Mouse (Mus musculus) forelimb bud, embryonic 11.5 days (tissue): ENCODE results near the gene Dnah1.

ENCODE experiments used
- DNase-seq: peaks from one replicate; pipeline ENCODE4 v3.0.0-alpha.2; 2012; ENCODE audit warnings: low read depth, low spot score

The Dnah1 gene

DNA sequence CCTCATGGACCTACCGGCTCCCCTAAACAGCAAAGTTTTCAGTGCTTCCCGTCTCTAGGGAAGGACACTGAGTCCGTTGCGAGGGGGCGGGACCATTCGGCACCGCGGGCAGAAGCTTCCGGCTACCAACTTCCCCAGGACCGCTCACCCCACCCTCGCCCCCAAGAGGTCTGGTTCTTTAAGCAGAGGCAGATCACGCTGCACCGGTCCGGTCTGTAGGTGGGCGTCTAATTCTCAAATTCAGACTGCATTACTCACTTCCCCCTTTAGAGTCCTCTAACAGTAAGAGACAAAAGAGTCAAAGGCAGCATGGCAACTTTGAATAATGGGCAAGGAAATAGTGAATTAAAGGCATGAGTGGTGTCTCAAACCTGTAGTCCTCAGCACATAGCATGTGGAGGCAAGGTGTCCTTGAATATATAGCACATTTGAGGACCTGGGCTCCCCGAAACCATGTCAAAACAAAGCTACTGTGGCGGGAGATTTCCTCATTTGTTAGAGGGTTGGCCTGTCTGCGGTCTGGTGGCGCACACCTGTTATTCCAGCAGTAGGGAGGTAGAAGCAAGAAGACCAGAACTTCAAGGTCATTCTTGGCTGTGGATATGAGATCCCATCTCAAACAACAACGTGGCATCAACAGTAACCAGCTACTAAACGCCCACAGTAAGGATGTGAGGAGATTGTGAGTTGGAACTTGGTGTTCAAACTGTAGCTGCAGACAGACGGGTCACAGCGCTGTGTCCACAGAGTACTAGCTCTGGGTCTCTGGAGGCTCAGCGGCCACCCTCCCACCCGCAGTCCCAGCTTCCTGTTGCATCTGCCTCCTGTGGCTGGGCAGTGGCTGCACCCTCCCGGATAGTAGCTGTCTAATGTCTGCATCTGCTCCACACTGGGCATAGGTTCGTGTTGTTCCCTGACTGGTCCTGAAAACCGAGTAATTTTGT lies at the start of gene Dnah1:
Gene Dnah1, minus strand, starts transcription at position 48 of the 944 bp plus-strand sequence.
- DNase-seq, result peak; percentile 31

DNA sequence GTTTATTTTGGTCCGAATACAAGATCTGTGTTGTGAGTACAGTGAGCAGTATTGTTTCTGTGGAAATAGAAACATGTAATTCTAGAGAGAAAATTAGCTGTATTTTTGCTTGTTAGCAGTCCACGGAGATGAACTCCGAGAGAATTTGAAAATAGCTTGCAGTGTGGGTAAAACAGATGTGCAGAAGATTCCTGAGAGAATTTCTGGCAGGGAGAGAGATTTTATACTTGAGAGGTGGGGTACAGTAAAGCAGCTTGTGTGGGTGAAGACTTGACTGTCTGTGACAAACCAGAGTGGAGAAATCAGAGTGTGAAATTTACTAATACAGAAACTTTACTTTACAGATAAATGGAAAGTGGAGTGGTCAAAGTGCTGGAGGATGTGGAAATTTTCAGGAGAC lies 45.7 kb upstream of the Dnah1 start:
- DNase-seq, result no peak

DNA sequence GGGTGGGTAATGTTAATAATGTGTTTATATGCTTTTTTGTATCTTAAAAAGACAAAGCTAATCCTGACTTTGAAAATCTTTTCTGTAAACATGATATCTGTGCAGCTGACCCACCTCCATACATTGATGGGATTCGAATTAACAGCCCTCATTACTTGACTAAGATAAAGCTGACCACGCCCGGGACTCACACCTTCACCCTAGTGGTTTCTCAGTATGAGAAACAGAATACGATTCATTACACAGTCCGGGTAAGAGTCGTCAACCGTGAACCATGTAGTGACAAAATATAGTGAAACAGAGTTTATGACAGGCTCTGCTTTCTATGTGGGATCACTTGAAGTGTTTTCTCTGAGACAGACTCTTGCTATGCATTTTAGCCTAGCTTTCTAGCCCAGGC lies 44.3 kb upstream of the Dnah1 start:
- DNase-seq, result no peak

DNA sequence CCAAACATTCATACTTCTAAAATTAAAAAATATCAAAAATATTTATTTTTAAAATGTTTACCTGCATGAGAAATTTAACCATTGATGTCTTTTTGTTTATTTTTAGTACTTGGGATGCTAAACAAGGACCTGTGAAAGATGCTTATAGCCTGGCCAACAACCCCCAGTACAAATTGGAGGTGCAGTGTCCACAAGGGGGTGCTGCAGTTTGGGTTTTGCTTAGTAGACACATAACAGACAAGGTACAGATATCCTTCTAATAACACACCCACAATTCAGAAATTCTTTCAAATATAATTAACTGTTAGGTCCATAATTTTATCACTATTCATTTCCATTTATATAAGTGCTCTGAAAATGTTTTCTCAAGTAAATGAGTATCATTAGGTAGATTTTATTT lies 41.7 kb upstream of the Dnah1 start:
- DNase-seq, result peak; percentile 46

DNA sequence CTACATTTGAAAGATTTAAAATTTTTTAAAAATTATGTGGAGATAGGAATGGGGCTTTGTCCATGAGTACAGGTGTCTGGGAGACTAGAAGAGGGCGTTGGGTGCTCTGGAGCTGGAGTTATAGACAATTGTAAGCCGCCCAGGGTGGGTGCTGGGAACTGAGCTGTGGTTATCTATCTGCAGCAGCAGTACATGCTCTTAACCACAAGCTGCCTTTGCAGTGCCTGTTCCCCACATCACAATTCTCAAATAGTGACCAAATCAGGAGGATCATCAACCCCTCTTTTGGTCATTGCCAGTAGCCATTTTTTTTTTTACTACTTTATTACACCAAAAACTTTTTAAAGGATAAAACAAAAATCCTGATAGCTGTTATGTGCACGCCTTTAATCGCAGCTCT lies 40.9 kb upstream of the Dnah1 start:
- DNase-seq, result no peak

DNA sequence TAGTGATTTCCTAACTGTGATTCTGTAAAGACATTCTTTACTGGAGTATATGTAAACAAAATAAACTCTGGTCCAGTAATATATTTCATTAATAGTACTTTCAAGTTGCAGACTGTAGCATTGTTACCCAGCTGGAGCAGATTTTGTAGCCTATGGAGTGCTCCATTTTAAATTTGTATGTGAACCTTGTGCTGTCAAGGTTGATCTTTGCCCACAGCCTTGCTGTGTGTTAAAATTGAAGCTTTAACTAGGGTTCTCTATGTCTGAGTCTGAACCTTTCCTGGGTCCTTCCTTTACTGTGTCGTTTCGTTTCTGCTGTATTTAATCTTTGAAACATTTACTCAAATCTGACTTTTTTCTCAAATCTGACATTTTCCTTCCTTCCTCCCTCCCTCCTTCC lies 38.5 kb upstream of the Dnah1 start:
- DNase-seq, result no peak

DNA sequence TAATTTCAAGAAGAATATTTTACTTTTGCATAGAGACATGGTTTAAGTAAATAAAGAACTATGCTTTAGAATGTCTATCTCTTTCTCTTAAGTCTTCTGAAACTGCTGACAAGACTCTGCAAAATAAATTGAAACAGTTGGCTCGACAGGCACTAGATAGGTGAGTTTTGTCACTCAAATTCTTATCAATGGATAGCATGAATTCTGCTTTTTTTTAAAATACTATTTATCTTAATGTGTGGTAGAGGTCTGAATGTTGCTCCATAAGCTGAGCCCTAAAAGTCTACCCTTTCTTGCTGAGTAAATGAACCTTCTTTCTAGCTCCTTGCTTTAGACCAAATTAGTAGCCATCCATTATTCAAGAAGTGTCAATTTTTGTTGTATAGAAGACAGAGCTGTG lies 21.7 kb upstream of the Dnah1 start:
- DNase-seq, result no peak

DNA sequence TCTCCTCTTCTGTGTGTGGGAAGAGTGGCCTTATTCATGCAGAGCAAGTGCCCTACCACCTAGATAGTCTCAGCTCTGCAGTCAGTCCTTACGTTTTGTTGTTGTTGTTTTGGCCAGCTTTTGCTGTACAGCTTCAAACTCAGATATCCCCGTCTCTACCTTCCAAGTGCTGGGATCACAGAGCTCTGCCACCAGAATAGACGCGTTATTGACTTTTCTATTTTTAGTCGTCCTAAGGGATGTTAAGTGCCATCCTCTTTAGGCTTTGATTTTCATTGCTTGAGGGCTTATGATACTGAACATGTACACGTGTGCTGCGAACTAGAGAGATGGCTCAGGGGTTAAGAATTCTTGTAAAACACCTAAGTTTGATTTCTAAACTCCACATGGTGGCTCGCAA lies 19.5 kb upstream of the Dnah1 start:
- no peak for DNase-seq

DNA sequence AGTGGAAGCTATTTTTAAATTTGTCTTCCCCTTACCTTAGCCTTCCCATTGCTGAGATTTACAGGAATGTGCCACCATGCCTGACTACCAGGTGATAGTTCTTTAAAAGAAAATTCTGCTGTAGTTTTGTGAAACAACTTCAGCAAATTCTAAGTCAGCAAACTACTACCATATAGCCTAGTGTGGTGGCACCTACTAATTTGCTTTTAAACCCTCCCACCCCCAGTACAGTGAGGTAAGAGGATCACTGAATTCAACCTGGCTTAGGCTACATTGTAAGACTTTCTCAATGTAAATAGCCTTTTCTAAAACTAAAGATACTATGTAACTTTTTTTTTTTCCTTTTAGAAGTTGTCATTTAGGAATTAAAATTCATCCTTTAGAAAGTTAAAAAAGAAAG lies 14.3 kb upstream of the Dnah1 start:
- no peak for DNase-seq

DNA sequence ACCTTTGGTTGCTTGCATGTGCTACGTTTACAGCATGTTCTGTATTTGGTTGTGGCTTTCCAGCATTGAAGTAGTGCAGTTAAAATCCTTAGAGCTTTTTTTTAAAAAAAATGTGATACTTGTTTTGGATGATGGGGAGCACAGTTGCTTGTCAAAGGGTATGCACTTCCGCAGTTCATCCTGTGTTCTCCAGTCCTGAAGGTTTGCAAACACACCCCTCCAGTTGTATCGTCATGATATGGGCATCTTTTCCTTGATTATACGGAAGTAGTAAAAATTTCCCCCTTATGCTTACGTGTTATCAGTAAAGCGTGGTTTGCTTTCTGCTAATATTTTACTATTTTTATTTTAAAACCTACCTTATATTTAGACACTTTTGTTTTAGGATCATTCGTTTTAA lies 13.7 kb upstream of the Dnah1 start:
- DNase-seq, result no peak

DNA sequence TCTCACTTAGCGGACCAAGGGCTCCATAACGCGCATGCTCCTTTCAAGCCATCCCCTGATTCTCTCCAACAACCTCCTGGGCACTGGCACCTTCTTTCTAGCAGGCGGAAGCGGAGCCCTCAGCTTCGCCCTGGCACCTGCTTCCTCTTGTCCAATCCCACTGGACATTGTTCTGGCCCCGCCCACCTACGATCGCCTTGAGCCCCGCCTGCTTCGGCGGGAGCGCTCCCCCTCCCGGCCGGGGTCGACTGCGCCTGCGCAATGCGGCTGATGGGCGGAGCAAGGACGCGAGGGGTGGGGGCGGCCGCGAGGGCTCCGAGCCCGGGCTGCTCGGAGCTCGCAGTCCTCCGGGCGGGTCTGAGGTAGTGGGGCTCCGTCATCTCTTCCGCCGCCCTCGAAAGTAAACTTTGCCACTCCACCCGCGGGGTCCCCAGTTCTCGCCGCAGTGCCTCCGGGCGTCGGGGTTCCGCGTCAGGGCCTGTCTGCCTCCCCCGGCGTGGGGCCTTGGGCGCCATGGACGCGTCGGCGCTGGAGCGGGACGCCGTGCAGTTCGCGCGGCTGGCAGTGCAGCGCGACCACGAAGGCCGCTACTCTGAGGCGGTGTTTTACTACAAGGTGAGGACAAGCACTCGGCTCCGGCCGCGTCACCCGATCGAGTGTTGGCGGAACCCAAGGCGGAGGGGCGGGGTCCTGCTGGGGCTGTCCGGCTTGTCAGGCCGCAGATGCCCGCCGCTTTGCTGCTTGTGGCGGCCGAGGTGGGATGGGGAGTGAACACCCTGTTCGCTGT lies 12.9 kb upstream of the Dnah1 start, which contains the start of gene Capn7:
Gene Capn7, plus strand, starts transcription at position 270 of the 787 bp plus-strand sequence.
- DNase-seq, result peak; percentile 98

DNA sequence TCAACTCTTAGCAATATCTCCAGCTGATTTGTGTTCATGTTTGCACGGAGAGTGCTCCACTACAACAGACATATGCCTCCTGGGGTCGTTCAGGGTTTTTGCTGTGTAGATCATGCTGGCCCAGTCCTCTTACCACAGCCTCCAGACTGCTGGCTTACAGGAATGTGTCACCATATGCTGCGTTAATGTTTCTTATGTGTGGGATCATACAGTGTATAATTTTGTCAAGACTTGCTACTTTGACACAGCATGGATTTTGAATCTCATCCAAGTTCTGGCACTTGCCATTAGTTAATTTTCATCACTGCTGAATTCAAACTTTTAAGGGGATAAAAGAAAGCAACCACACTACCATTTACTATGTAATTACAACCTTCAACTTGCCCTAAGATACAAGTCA lies 12.1 kb upstream of the Dnah1 start:
- DNase-seq, result no peak

DNA sequence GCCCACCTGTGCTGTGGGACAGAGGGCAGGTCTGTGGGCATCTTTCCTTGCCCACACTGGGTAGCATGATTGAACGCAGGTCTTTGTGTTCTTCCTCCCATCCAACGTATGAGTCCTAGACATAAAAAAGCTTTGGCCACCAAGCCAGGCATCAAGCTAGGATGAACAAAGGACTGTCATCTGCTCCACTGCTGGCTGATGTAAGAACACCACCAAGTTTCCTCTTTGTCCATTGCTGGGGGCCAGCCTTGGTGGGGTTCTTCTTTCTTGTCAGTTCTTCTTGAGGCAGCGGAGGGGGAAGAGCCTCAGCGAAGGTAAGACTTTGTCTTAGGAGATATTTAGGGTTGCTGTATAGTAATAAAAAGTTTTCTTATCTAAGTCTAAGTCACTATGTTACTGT lies 7.3 kb upstream of the Dnah1 start:
- no peak for DNase-seq

DNA sequence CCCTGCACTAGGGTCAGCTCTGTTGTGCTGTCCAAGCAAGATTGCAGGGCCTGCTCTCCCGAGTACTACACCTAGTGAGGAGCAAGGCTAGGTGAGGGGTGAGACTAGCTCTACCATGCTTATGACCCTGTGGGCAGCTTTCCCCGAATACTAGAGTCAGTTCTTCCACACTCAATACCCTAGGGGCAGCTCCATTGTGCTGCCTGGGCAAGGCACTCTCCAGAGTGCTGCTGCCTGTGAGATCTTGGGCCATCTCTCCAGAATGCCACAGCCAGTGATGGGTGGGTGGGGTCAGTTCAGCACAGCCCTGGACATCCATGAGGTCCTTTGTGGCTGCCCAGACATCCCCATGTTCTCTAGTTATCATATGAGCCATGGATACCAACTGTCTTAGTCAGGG lies 6.0 kb upstream of the Dnah1 start:
- DNase-seq, result no peak

DNA sequence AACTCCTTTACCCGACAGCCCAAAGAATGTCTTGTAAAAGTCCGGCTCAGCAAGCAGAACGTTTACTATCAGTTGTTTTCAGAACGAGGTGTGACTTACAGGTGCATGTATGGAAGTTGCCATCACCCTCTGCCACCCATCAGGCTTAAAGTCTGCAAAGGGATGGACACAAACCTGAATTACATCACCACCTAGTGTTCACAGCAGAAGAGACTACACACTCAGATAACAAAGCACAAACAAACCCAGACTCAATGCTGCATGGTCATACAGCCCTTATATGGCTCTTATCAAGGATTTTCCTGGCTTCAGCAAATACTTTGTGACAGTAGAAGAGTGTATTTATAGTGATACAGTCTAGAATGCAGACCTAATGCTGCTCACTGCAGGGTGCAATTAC lies 4.0 kb upstream of the Dnah1 start:
- DNase-seq, result no peak

DNA sequence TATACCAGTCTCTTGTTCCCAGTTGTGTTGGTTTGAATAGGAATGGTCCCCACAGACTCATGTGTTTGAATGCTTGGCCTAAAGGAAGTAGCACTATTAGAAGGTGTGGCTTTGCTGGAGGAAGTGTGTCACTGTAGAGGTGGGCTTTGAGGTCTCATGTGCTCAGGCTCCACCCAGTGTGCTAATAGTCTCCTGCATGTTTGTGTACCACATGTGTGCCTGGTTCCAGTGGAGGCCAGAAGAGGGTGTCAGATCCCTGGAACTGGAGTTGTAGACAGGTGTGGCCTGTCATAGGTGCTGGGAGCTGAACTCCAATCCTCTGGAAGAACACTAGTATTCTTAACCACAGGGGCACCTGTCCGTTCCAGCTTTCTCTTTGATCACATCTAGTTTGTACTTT lies 3.5 kb upstream of the Dnah1 start:
- no peak for DNase-seq

DNA sequence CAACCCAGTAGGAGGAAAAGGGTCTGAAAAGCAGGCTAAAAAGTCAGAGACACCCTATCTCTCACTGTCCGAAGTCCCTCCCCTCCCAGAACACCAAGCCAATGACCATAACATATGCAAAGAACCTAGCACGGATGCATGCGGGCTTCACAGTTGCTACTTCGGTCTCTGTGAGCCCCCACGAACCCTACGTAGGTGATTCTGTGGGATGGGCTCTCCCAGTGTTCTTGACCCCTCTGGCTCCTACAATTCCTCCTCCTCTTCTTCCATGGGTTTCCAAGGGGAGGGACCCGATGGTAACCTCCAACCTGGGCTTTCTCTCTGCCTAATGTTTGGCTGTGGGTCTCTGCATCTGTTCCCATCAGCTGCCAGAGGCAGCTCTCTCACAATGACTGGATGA lies 3.1 kb upstream of the Dnah1 start:
- DNase-seq, result no peak

DNA sequence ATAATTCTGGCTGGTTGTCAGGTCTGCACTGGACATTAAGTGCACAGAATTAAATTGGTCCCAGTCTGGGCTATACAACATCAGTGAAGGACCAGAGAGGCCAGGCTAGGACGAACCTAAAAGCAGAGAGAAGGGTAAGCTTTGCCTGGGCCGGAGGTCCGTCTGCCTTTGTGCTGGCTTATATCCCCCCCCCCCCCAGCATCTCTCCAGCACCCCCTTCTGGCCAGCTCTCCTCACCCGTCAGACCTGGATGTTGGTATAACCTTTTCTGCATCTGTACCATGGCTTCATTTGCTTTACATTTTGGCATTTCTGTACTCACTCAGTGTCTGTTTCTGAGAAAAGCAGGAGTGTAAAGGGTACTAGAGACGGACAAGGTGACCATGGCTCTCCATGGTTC lies 1.9 kb upstream of the Dnah1 start:
- DNase-seq, result no peak

DNA sequence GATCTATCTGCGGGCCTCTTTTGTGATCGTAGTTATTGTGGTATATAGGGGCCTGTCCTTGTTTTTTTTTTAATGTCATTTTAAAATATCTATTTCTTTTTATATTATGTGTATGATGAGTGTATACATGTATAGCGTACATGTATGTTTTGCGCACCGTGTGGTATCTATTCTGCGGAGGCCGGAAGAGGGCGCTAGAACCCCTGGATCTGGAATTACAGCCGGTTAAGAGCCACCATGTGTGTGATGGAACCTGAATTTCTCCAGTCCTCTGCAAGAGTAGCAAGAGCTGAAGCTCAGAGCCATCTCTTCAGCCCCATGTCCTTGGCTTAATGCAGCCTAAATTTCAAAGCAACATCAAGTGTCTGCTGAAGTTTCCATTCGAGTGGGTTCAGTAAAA lies 1.2 kb upstream of the Dnah1 start:
- DNase-seq, result no peak

DNA sequence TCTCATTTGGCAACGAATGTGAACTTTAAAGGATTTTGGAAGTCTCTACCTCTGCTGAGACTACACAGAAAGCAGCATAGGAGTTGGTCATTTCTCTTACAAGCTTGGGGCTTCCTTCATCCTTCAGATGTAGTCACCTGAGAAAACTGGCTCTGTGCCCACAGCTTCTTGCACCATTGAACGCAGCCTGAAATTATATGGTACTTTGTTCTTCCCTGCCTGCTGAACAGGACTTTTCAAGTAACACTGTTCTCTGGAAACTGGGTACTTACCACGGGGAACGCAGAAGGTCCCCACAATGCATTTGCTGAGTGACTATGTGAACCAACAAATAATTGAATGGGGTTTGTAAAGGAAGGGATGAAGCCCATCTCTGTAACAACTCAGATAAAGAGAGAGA lies 507 bp downstream of the Dnah1 start:
- no peak for DNase-seq

DNA sequence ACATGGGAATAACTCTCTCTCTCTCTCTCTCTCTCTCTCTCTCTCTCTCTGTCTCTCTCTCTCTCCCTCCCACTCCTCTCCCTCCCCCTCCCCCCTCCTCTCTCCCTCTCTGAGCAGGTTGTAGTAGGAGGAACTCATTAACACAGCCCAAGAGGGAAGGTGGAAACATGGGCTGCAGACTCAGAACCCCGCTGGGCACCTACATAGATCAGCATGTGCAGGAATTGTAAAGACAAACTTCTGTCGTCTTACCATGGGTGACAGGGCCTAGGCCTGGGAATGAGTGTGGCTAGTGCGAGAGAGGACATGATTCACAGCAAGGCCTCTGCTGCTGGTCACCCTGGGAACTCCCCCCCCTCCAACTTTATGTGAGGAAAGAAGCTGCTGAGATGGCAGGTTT lies 1.5 kb downstream of the Dnah1 start:
- no peak for DNase-seq

DNA sequence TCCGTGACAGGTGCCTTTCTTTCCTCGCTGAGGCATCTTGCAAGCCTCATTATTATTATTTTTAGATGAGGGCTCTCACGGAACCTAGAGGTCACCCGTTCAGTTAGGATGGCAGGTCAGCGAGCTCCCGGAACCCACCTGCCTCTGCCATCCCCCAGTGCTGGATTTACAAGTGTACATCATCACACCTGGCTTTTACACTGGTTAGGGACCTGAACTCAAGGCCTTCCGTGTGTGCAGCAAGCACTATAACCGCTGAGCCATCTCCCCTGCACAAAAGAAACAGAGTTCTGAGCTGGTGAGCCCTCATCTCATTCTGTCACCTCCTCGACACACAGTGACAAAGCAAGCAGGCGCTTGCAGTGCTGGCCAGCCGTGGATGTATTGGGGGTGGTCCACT lies 2.5 kb downstream of the Dnah1 start:
- DNase-seq, result no peak

DNA sequence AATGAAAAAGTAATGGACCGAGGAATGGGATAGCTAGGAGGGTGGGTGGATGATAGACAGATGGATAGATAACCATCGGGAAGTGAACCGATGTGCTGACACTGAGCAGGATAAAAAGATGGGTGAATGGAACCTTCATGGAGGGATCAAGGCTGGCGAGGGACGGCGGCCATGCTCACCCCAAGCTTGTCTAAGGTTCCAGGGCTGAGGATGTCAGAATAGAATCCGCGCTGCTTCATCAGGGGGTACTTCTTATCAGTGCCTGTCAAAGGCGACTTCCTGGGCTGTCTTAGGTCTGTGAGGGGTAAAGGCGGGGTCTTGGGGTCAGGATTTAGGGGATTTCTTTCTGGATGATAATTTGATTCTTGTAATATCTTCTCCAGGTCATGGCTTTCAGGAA lies 4.2 kb downstream of the Dnah1 start:
- no peak for DNase-seq
